Mouse (Mus musculus) ES-E14 (cell line): Measurements from ENCODE around the gene Aqp1.

Experiments used
- CHD2 ChIP-seq: IDR thresholded peaks from 2 replicates; pipeline ENCODE4 v1.6.1; 2014; ENCODE audit warnings: mild to moderate bottlenecking, low read depth, low read length, inconsistent platforms
- HCFC1 ChIP-seq: IDR thresholded peaks from 2 replicates; pipeline ENCODE4 v1.6.1; 2012; ENCODE audit warnings: low read length, inconsistent platforms, borderline replicate concordance; ENCODE audit not compliant: insufficient read depth
- MAFK ChIP-seq: IDR thresholded peaks from 2 replicates; pipeline ENCODE4 v1.6.1; 2014; ENCODE audit warnings: mild to moderate bottlenecking, low read depth, low read length, inconsistent platforms; ENCODE audit not compliant: insufficient read depth
- ZC3H11A ChIP-seq: IDR thresholded peaks from 2 replicates; pipeline ENCODE4 v1.6.1; 2012; ENCODE audit warnings: low read depth, mild to moderate bottlenecking, inconsistent platforms, low read length, borderline replicate concordance
- ZNF384 ChIP-seq: IDR thresholded peaks from 2 replicates; pipeline ENCODE4 v1.6.1; 2012; ENCODE audit warnings: low read depth, low read length, inconsistent platforms

GRCm38 (mm10) chr6:55314628-55315027 is 21.6 kb upstream of the Aqp1 start:
- TF ChIP-seq HCFC1 (no peak), CHD2 (no peak), ZC3H11A (no peak), MAFK (no peak), ZNF384 (no peak)
